Mouse (Mus musculus) frontal cortex, adult 2 months (tissue): ENCODE measurements around the gene Mip. TPM values are rescaled to one million over a fixed set of nuclear protein-coding genes. Genes with fewer than 3 reads are reported as not detected.

ENCODE experiments used
- DNase-seq, 2 experiments: peaks; one replicate each; pipeline ENCODE4 v3.0.0; 2022; ENCODE audit warnings: low spot score in 1 of 2; ENCODE audit errors: extremely low spot score in 1 of 2
- polyA plus RNA-seq: library from polyadenylated mRNA; depleted of rRNA; stranded (reverse); fragments of >200 nt; gene quantifications from 2 replicates; pipeline ENCODE4 v1.2.3, GENCODE M21; 2012; rRNA removed

Gene Mip
- polyA plus RNA-seq, 1 experiment: not detected

- DNase-seq: no peak
These were observed 55.3 kb downstream of the Mip start for GRCm38 (mm10) chr10:128280943-128281342.

Other genes starting within 250 kb of the Mip start
- 0.10 and 0.29 TPM in 2 replicates for gene Hsd17b6, start 218.2 kb upstream of the Mip start, polyA plus RNA-seq
- 9.5 and 9.9 TPM in 2 replicates for gene Prim1, start 210.7 kb upstream of the Mip start, polyA plus RNA-seq
- 238 and 244 TPM in 2 replicates for gene Naca, start 190.3 kb upstream of the Mip start, polyA plus RNA-seq
- 80.8 and 83.1 TPM in 2 replicates for gene Ptges3, start 166.9 kb upstream of the Mip start, polyA plus RNA-seq
- gene Atp5b, start 142.6 kb upstream of the Mip start, polyA plus RNA-seq: 1,563 and 1,614 TPM in 2 replicates
- gene Baz2a, start 134.3 kb upstream of the Mip start, polyA plus RNA-seq: 36.0 TPM in 2 replicates
- gene Rbms2, start 45.5 kb upstream of the Mip start, polyA plus RNA-seq: 19.1 and 20.1 TPM in 2 replicates
- 37.6 and 39.4 TPM in 2 replicates for gene Gls2, start 31.4 kb upstream of the Mip start, polyA plus RNA-seq
- 9.8 and 10.4 TPM in 2 replicates for gene Spryd4, start 14.0 kb upstream of the Mip start, polyA plus RNA-seq
- gene Timeless, start 6.2 kb downstream of the Mip start, polyA plus RNA-seq: 5.1 and 5.3 TPM in 2 replicates
- not detected in 2 replicates for gene Apon, start 28.3 kb downstream of the Mip start, polyA plus RNA-seq
- gene Apof, start 42.8 kb downstream of the Mip start, polyA plus RNA-seq: 0.23 and 0.58 TPM in 2 replicates
- gene Stat2, start 44.7 kb downstream of the Mip start, polyA plus RNA-seq: 29.6 and 33.3 TPM in 2 replicates
- gene Il23a, start 72.9 kb downstream of the Mip start, polyA plus RNA-seq: 0.34 TPM in 2 replicates
- 25.0 and 26.8 TPM in 2 replicates for gene Pan2, start 77.5 kb downstream of the Mip start, polyA plus RNA-seq
- 64.4 and 65.1 TPM in 2 replicates for gene Cnpy2, start 96.6 kb downstream of the Mip start, polyA plus RNA-seq
- gene Cs, start 111.9 kb downstream of the Mip start, polyA plus RNA-seq: 233 and 236 TPM in 2 replicates
- gene Coq10a, start 143.2 kb downstream of the Mip start, polyA plus RNA-seq: 89.1 and 94.8 TPM in 2 replicates
- gene Ankrd52, start 151.3 kb downstream of the Mip start, polyA plus RNA-seq: 31.9 and 32.6 TPM in 2 replicates
- gene Slc39a5, start 175.4 kb downstream of the Mip start, polyA plus RNA-seq: 0.36 and 0.46 TPM in 2 replicates
- 75.0 and 80.7 TPM in 2 replicates for gene Nabp2, start 185.7 kb downstream of the Mip start, polyA plus RNA-seq
- 75.5 and 76.2 TPM in 2 replicates for gene Rnf41, start 185.8 kb downstream of the Mip start, polyA plus RNA-seq
- gene Smarcc2, start 233.4 kb downstream of the Mip start, polyA plus RNA-seq: 219 and 255 TPM in 2 replicates